Mouse (Mus musculus) heart, postnatal 36 days (tissue): ENCODE data around the gene Sapcd2. TPM values are rescaled to one million over a fixed set of nuclear protein-coding genes. Genes with fewer than 3 reads are reported as not detected.

Source experiments
- DNase-seq, 2 experiments: peaks; one replicate each; pipeline ENCODE4 v3.0.0; 2021 to 2022
- intact Hi-C: fragments of 180-260 bp; cut with DNase I; formaldehyde crosslinking; loops from one replicate; pipeline ENCODE4 v1.15.1; 2025
- total RNA-seq, 2 experiments: library from RNA; stranded (reverse); gene quantifications; 2 replicates each; pipeline ENCODE4 v1.2.3; 2021

The Sapcd2 gene
- total RNA-seq, 2 experiments from 2014 or later: 0.46 to 0.56 TPM

GRCm38 (mm10) chr2:25417426-25417825 is 45.3 kb downstream of the Sapcd2 start:
- intact Hi-C loops: no loop called here
- peak in 1 of 2 experiments; percentile 24 for DNase-seq

- peak in 1 of 2 experiments; percentile 31 for DNase-seq
These were observed 49.8 kb downstream of the Sapcd2 start for GRCm38 (mm10) chr2:25421896-25422295.

GRCm38 (mm10) chr2:25422587-25423410 is 50.7 kb downstream of the Sapcd2 start, which contains the start of gene Fut7:
Fut7 (plus strand) TSS chr2:25423267.
- intact Hi-C loops: loop anchor here (2.0 kb wide), 1 partner anchor 128 kb away; no protein-coding TSS in a partner anchor
- peak in 1 of 2 experiments; percentile 17 for DNase-seq

More at GRCm38 (mm10) chr2:25421896-25422295, 49.8 kb downstream of the Sapcd2 start:
- intact Hi-C loops: loop anchor here (2.0 kb wide), 1 partner anchor 129 kb away; no protein-coding TSS in a partner anchor

- intact Hi-C loops: loop anchor here (2.0 kb wide), 2 partner anchors 59 to 127 kb away; no protein-coding TSS in a partner anchor
- DNase-seq: no peak
These were observed 51.5 kb downstream of the Sapcd2 start for GRCm38 (mm10) chr2:25423626-25424025.

GRCm38 (mm10) chr2:25425481-25425880 is 53.4 kb downstream of the Sapcd2 start:
- no peak for DNase-seq
- intact Hi-C loops: loop anchor here (2.0 to 5.0 kb wide), 2 partner anchors 57 to 72 kb away; no protein-coding TSS in a partner anchor

- DNase-seq: peak; percentile 68 to 79
- intact Hi-C loops: loop anchor here (1.0 to 5.0 kb wide), 3 partner anchors 23 to 71 kb away; no protein-coding TSS in a partner anchor
These were observed 54.6 kb downstream of the Sapcd2 start for GRCm38 (mm10) chr2:25426721-25427191.

GRCm38 (mm10) chr2:25427256-25427655 is 55.1 kb downstream of the Sapcd2 start:
- intact Hi-C loops: loop anchor here (1.0 to 5.0 kb wide), 3 partner anchors 24 to 70 kb away; no protein-coding TSS in a partner anchor

More at GRCm38 (mm10) chr2:25427256-25427655, 55.1 kb downstream of the Sapcd2 start:
- DNase-seq: no peak

Other genes with a start within 250 kb of the Sapcd2 start
- gene Nrarp, start 191.6 kb upstream of the Sapcd2 start, total RNA-seq: 10 to 100 TPM in 1 of 2 experiments, 1 to 10 TPM in 1; 9.7 to 12.0 TPM
- 1 to 10 TPM; 4.0 to 5.2 TPM for gene Tor4a, start 175.4 kb upstream of the Sapcd2 start, total RNA-seq
- 10 to 100 TPM; 38.7 to 39.9 TPM for gene Nelfb, start 160.8 kb upstream of the Sapcd2 start, total RNA-seq
- gene Stpg3, start 157.7 kb upstream of the Sapcd2 start, total RNA-seq: not detected
- gene Fam166a, start 153.6 kb upstream of the Sapcd2 start, total RNA-seq: not detected
- 100 to 1,000 TPM; 240 to 254 TPM for gene Tubb4b, start 147.6 kb upstream of the Sapcd2 start, total RNA-seq
- not detected for gene Slc34a3, start 138.0 kb upstream of the Sapcd2 start, total RNA-seq
- not detected for gene Rnf224, start 135.5 kb upstream of the Sapcd2 start, total RNA-seq
- gene Rnf208, start 130.1 kb upstream of the Sapcd2 start, total RNA-seq: under 1 TPM; 0.27 to 0.44 TPM
- gene Cysrt1, start 129.9 kb upstream of the Sapcd2 start, total RNA-seq: not detected
- 1 to 10 TPM; 1.2 to 2.2 TPM for gene AL732309.1, start 125.5 kb upstream of the Sapcd2 start, total RNA-seq
- 10 to 100 TPM; 13.4 to 15.1 TPM for gene Tmem203, start 116.9 kb upstream of the Sapcd2 start, total RNA-seq
- gene Tprn, start 109.7 kb upstream of the Sapcd2 start, total RNA-seq: 1 to 10 TPM; 4.8 to 8.6 TPM
- 10 to 100 TPM; 37.4 to 44.0 TPM for gene Ssna1, start 99.9 kb upstream of the Sapcd2 start, total RNA-seq
- gene Anapc2, start 99.8 kb upstream of the Sapcd2 start, total RNA-seq: 10 to 100 TPM; 38.6 to 39.1 TPM
- not detected for gene Tmem210, start 84.2 kb upstream of the Sapcd2 start, total RNA-seq
- not detected for gene Lrrc26, start 82.4 kb upstream of the Sapcd2 start, total RNA-seq
- not detected for gene Grin1, start 53.1 kb upstream of the Sapcd2 start, total RNA-seq
- 10 to 100 TPM; 21.9 to 23.2 TPM for gene Man1b1, start 40.0 kb upstream of the Sapcd2 start, total RNA-seq
- 1 to 10 TPM; 3.4 to 3.7 TPM for gene Dpp7, start 16.0 kb upstream of the Sapcd2 start, total RNA-seq
- 1 to 10 TPM; 6.7 to 8.6 TPM for gene Uap1l1, start 6.6 kb upstream of the Sapcd2 start, total RNA-seq
- 10 to 100 TPM; 14.5 to 15.4 TPM for gene Entpd2, start 23.6 kb downstream of the Sapcd2 start, total RNA-seq
- gene Npdc1, start 27.0 kb downstream of the Sapcd2 start, total RNA-seq: 10 to 100 TPM; 27.3 to 27.8 TPM
- gene Fut7, start 50.9 kb downstream of the Sapcd2 start, total RNA-seq: under 1 TPM; 0.27 to 0.36 TPM
- gene Abca2, start 56.4 kb downstream of the Sapcd2 start, total RNA-seq: 10 to 100 TPM; 35.5 to 39.9 TPM
- gene Clic3, start 84.5 kb downstream of the Sapcd2 start, total RNA-seq: 1 to 10 TPM; 1.2 to 1.6 TPM
- gene Paxx, start 88.8 kb downstream of the Sapcd2 start, total RNA-seq: 10 to 100 TPM; 23.0 to 23.4 TPM
- gene Ptgds, start 97.7 kb downstream of the Sapcd2 start, total RNA-seq: 100 to 1,000 TPM; 189 to 202 TPM
- not detected for gene Lcn12, start 121.6 kb downstream of the Sapcd2 start, total RNA-seq
- gene Fbxw5, start 128.4 kb downstream of the Sapcd2 start, total RNA-seq: 10 to 100 TPM; 82.7 to 92.8 TPM
- 1 to 10 TPM; 1.5 to 1.6 TPM for gene C8g, start 129.4 kb downstream of the Sapcd2 start, total RNA-seq
- gene Traf2, start 174.6 kb downstream of the Sapcd2 start, total RNA-seq: 10 to 100 TPM; 14.3 to 14.6 TPM
- 100 to 1,000 TPM; 215 to 227 TPM for gene Edf1, start 185.5 kb downstream of the Sapcd2 start, total RNA-seq
- 1 to 10 TPM in 1 of 2 experiments, under 1 TPM in 1; 0.65 to 2.5 TPM for gene Mamdc4, start 202.5 kb downstream of the Sapcd2 start, total RNA-seq
- gene Phpt1, start 202.9 kb downstream of the Sapcd2 start, total RNA-seq: 10 to 100 TPM; 64.1 to 67.4 TPM
- gene Ajm1, start 209.4 kb downstream of the Sapcd2 start, total RNA-seq: under 1 TPM; 0.08 TPM
- gene Rabl6, start 236.2 kb downstream of the Sapcd2 start, total RNA-seq: 10 to 100 TPM; 60.9 to 62.5 TPM
- not detected for gene Ccdc183, start 245.4 kb downstream of the Sapcd2 start, total RNA-seq
- gene Tmem141, start 249.7 kb downstream of the Sapcd2 start, total RNA-seq: 10 to 100 TPM; 24.1 to 29.5 TPM